Mouse (Mus musculus) adipose tissue, adult 10 weeks (tissue): ENCODE measurements around the gene Kcnmb1. TPM values are rescaled to one million over a fixed set of nuclear protein-coding genes. Genes with fewer than 3 reads are reported as not detected.

Experiments used
- polyA plus RNA-seq: library from polyadenylated mRNA; stranded (reverse); fragments of 350-450 nt; fragmentation: Illumina TruSeq; extraction: RNeasy Lipid Tissue Mini Kit (QIAGEN cat#74804); gene quantifications from one replicate; pipeline ENCODE4 v1.2.3, GENCODE M21; 2014; ENCODE audit warnings: low read depth, low replicate concordance

The Kcnmb1 gene
- 2.2 TPM for polyA plus RNA-seq

DNA sequence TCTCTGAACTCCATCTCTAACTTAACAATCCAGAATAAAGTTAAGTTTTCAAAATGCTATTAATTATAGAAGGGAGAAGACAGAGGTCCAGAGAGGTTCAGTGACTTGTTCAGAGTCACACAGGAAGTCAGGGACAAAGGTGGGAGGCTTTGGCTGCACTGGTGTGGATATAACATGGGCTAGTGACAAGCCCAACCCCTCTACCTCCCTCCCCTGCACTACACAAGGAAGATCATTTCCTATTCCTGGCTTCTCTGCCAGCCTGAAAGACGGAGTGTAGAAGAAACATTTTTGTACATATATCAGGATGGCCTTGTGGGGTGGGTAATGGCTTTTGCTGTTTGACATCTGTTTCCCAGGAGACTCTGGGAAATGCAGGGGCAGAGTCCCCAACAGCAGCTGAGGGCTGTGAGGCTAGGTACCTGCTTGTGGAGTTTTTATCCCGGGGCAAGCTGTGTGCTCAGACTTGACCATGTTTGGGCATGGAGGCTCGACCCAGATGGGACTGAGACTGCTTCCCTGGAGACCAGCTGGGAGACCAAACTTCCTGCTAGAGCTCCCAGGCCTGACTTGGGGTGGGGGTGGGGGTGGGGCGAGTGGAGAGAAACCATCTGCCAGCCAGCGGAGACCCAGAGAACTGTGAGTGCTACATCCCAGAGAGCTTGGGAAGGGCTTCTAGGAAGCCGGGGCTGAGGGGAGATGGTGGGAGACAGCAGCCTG is at the start of gene Kcnmb1:
Kcnmb1 (plus strand) TSS at position 326 of the 720 bp plus-strand sequence.

DNA sequence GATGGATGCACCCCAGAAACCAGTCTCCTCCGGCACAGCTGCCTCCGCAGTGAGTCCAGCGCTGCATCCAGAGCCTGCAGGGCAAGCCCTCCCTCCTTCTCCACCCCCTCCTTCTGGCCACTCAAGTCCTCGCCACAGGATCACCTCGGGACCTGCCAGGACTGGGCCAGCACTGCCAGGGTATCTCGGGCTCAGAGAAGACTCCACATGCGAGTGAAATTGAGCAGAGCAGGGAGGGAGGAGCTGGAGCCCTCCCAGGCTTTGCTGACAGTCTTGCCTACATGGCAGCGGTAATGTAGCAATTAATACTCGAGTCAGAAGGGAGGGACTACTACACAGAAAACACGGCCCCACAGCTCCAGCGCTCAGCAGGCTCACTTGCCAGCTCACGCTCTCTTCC is 30.1 kb downstream of the Kcnmb1 start, which contains the start of gene Kcnip1:
Kcnip1 (minus strand) TSS at position 215 of the 400 bp plus-strand sequence.

Other genes starting within 250 kb of the Kcnmb1 start
- gene Kcnip1, start 30.1 kb downstream of the Kcnmb1 start, polyA plus RNA-seq = 3.4 TPM
- 5.4 TPM for gene Lcp2, start 83.9 kb downstream of the Kcnmb1 start, polyA plus RNA-seq
- gene 4930469K13Rik, start 135.5 kb downstream of the Kcnmb1 start, polyA plus RNA-seq = 5.1 TPM
- 36.8 TPM for gene Foxi1, start 245.1 kb downstream of the Kcnmb1 start, polyA plus RNA-seq